Mouse (Mus musculus) ES-Bruce4 (cell line): ENCODE measurements around the gene Dlgap5.

Experiments
- CTCF ChIP-seq: IDR thresholded peaks from one replicate; pipeline ENCODE4 v1.8.1; 2011; ENCODE audit warnings: low read depth, low read length
- EP300 ChIP-seq: IDR thresholded peaks from 2 replicates; pipeline ENCODE4 v1.6.1; 2011; ENCODE audit warnings: low read depth, low read length; ENCODE audit not compliant: insufficient read depth
- POLR2A ChIP-seq: IDR thresholded peaks from one replicate; pipeline ENCODE4 v1.8.1; 2011; ENCODE audit warnings: low read length; ENCODE audit not compliant: insufficient read depth

GRCm38 (mm10) chr14:47418666-47418991, 422 bp upstream of the Dlgap5 start:
- TF ChIP-seq CTCF = no peak
- no peak for TF ChIP-seq POLR2A
- no peak for TF ChIP-seq EP300
